Mouse (Mus musculus): Measurements from ENCODE around the gene Nr1i2.

GRCm38 (mm10) chr16:38324311-38324710 lies 29.7 kb upstream of the Nr1i2 start:
- TF ChIP-seq CTCF (IDR thresholded peaks at IDR 0.05; ENCODE audit: control insufficient read depth, insufficient read depth, low read length), result no peak
- no peak for TF ChIP-seq POLR2A (IDR thresholded peaks at IDR 0.05; ENCODE audit: borderline replicate concordance, control insufficient read depth, low read depth, low read length)

Data from bone marrow, adult 2 months (tissue).